Mouse (Mus musculus): ENCODE data around the gene Scamp1. TPM values are rescaled to one million over a fixed set of nuclear protein-coding genes. Genes with fewer than 3 reads are reported as not detected.
A peak's percentile ranks its signal among the peaks of the same experiment; 100 is the strongest.

The Scamp1 gene
- total RNA-seq, 1 experiment from 2014 or later, result 45.2 TPM

DNA sequence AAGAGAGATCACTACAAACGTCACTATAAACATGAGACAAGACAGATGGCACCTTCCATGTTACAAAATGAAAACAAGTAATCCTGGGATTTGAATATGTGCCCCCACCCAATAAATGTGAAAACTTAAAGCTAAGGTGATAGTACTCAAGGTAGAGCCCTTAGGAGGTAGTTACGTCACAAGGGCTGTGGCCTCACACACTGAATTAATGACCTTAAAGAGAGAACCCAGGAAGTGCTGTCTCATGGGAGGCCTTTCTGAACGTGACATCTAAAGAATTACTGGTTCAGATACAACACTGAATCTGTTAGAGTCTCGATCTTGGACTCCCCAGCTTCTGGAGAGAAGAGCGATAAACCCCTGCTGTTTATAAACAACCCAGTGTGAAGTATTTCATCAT, 6.2 kb downstream of the Scamp1 start:
- no peak for DNase-seq

DNA sequence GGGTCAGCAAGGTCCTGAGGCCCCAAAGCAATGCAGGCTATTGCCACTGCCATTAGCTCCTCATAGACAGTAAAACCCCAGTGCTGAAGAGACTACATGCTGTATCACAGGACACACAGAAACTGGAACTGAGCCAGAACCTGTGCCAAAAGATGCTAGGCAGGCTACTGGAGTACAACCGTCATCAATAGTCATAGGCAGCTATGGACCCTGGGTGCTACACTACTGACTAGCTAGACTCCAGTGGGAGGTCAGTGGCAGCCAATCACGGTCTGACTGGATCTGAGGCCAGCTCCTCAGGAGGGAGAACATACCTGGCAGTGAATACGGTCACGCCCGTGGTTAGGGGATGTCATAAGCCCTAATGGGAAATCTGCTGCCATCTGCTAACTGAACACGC, 14.4 kb downstream of the Scamp1 start:
- DNase-seq, result no peak

DNA sequence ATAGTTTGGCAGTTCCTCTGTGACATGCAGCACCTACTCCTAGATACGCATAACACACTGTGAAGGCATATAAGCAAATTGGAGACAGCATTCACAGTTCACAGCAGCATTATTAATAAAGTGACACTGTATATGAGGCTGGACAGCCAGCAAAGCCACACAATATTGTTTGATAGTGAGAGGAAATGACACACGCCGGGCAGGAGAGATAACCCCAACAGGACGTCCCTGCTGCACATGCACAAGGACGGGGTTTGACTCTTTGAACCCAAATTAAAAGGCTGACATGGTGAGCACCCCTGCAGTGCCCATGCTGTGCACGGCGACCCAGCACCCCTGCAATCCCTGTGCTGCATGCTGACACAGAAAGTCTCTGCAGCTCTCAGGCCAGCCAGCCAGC, 17.5 kb downstream of the Scamp1 start:
- no peak for DNase-seq

DNA sequence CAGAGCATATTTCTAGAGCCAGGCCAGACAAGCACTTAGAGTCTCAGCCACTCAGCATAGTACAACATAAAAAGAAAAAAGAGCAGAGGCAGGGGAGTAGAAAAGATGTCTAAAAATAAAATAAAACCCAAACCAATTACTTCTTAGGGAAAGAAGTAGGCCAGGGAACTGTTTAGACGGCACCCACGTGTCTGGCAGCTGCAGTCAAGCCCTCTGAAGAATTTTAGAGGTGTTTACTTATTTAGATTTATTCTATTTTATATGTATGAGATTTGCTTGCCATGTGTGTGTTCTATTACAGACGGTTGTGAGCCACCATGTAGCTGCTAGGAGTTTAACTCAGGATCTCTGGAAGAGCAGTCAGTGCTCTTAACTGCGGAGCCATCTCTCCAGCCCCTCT, 18.5 kb downstream of the Scamp1 start:
- DNase-seq, result no peak

DNA sequence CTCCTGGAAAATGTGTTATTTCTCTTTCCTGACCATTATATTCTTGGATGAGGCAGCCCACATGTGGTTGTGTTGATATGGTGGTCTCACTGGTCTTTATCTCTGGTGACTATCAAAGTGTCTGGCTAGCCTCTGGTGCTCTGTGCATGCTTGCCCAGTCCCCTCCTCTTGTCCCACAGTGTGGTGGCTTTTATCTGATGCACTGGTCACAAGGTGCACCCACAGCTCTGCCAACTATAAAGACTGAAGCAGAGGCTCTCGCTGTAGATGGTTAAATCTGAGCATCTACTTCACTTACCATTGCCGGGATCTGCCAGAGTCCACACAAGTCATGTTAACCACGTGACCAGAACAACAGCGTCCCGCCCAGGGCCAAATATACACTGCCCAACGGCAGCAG, 19.1 kb downstream of the Scamp1 start:
- DNase-seq, result no peak

DNA sequence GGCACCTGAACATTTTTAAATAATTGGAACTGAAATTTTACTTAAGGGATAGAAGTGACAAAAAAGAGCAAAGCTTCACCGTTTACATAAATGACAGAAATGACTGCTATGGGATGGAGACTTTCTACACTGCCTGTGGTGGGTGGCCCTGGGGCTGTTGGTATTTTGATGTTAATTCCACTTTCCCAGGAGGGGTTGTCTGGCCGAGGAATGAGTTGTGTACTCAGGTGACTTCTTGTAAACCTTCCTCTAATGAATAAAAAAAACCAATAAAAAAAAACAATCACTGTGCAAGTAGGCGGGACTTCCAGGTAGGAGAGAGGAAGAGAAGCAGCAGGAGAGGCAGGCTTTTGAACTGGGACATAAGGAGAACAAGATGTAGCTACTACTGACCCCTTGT, 20.4 kb downstream of the Scamp1 start:
- DNase-seq, result no peak

DNA sequence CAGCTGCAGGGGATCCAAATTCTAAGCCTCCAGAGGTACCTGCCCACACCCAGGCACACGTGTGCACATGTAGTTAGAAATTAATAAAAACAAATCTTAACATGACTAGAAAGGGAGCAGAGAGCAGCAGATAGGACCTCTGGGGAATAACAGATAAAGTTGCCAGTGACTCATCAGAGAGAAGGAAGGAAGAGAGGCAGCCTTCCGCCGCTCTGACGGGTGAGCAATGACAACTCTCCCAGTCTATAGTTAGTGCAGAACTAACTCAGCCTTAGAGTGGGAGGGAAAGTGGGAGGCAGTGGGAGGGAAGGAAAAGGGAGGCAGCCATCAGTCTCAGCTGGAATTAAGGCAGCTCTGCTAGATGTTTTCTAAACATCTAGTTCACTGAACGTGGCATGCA, 21.7 kb downstream of the Scamp1 start:
- peak; percentile 39 for DNase-seq

DNA sequence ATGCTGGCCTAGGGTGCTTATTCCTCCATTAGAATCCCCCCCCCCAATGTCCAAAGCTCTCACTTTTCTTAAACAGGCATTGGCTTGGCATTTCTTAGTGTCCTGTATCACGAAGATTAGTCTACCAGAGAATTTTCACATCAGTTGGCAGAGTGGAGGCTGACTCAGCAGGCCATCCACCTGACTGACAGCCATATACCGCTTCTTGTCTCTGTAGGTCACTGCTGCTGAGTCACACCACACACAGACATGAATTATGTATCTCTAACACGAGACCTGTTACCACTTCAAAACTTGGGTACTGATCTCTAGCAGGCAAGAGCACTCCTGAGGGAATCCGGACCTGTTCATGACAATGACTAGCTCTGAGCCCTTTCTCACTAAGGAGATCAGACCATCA, 23.1 kb downstream of the Scamp1 start:
- peak; percentile 73 for DNase-seq

DNA sequence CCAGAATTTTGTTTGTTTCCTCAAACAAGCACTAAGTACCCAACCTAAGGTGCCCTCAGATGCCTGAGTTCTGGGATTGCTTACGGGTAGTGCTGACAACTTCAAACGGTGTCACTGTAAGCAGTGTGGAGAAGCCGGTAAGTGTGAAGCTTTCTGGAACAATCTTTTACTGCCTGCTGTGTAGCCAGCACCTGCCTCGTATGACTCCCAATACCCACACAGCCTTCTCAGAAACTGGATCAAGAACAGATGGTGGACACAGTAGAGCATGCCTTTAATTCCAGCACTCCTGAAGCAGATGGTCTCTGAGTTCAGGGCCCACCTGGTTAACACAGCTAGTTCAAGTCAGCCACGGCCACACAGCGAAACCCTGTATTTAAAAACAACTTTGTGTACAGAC, 24.0 kb downstream of the Scamp1 start:
- no peak for DNase-seq

DNA sequence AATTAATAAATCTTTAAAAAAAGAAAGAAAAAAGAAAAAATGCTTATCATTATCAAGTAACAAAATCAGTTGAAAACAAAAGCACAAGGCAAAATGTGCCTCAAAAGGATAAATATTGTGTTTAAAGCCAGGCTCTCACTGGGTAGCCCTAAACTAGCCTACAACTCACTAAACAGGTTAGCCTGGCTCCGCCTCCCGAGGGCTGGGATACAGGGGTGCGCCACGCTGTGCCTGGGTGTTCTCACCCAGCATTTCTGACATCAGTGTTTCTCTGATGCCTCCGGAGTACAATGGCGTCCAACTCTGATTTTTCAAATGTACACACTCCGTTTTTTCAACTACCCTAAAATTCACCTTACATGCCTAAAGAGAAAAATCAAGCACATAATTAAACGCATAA, 24.7 kb downstream of the Scamp1 start:
- DNase-seq, result no peak

DNA sequence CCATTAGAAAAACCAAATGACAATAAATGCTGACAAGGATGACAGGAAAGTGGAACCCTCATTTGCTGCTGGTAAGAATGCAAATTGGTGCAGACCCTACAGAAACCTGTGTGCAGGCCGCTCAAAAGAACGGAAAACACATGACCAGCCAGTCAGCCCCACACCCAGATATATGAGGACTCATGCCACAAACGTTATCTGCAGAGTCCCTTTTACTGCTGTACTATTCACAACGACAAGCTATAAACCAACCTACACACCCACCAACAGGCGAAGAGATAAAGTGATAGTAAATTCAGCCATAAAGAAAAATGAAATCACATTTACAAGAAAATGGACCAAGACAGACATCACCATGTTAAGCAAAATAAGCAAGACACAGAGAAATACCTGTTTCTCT, 26.4 kb downstream of the Scamp1 start:
- no peak for DNase-seq

DNA sequence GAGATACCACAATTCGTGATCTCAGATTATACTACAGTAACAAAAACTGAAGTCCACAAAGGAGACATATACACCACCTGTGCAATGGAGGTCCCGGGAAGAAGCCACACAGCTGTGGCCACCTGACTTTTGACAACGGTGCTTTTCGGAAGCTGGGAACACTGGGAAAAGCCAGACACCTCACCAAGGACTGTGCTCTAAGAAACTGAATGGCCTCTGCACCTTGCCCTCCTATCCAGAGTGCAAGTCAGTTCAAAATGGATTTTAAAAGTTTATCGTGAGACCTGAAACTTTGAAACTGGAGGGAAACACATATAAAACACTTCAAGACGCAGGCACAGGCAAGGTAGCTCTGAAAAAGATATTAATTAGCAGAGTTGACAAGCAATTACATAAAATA, 27.1 kb downstream of the Scamp1 start:
- DNase-seq, result no peak

DNA sequence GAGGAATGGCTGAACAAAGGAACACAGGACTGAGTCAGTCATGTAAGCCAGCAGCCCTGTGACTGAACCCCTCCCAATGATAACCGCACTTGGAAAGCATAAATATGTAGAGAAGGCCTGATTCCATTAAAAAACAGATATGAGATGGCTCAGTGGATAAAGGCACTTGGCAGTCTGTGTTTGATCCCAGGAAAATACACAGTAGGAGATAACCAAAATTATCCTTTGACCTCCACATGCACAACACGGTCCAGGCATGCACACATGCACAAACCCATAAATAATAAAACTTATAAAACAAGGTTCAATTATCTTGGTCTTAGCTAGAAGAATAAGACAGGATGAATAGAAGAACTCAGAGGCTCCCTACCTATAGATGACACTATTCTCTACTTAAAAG, 27.9 kb downstream of the Scamp1 start:
- DNase-seq, result no peak

DNA sequence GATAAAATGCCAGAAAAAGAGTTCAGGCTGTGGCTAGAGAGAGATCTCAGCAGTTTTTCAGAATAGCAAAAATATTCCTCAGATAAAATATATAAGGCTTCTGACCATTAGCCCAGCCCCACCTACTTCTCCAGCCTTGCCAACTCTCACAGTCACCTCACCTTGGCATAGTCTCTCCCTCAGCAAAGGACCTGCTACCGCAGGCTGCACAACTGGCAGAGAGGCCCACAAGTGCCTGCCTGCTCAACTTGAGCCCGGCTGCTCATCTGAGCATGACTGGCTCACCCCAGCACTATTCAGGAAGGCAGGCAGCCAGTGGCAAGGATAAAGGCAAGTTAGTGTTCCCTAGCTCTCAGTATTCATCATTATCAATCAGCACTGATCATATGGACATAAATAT, 30.5 kb downstream of the Scamp1 start:
- no peak for DNase-seq

DNA sequence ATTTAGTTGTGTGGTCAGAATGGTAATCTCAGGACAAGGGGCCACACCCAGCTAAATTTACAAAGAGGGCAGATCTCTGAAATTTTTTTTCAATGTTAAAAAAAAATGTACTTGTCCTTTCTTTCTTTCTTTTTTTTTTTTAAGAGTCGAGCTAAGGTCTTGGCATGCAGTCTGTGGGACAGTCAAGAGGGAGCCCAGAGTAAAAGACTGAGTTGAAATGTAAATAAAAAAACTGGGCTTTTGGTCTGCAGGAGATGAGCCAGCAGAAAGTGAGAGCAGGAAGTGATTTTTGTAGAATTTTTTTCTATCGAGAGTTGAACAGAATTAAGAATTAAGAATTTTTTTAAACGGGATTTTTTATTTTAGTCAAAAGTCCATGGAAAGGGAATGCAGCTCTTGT, 31.4 kb downstream of the Scamp1 start:
- DNase-seq, result no peak

DNA sequence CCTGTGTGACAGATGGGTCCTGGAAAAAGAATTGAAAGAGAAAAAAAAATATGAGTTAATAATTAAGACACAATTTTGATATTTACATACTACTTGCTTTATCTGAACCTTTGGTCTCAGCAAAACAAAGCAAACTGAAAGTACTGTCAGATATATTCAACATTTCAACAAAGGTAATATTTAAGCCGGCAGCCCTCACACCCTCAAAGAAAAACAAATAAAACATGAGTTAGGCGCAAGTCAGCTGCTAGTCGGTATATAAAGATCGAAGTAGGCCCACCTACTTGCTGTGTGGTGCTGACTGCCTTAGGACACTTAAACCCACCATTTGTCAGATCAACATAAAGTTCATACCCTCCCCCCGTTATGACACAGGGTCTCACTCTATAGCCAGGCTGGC, 32.6 kb downstream of the Scamp1 start:
- DNase-seq, result no peak

DNA sequence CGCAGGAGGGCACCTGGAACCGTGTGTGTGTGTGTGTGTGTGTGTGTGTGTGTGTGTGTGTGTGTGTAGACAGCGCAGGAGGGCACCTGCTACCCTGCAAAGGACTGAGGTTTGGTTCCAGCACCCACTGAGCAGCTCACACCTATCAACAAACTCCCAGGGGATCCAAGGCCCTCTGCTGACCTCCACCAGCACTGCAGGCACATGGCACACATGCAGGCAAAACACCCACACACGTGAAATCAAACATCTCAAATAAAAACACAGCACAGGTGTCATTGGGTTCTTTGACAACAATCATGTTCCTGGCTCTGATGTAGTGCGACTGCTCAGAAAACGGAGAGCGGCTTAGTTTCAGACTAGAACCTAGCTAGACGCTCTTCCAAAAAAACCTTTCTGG, 34.9 kb downstream of the Scamp1 start:
- no peak for DNase-seq

DNA sequence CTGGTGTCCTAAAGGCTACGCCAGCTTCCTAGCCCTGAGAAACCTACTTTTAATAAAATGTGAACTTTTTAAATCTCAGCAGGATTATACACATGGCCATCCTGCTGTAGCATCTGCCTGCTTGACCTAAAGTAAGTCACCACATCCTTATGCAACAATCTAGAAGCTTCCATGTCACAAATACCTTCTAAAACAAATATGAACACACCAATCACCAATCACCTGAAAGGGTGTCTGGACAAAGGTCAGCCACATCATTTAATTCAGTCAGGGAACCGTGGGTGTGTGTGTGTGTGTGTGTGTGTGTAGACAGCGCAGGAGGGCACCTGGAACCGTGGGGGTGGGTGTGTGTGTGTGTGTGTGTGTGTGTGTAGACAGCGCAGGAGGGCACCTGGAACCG, 35.5 kb downstream of the Scamp1 start:
- no peak for DNase-seq

DNA sequence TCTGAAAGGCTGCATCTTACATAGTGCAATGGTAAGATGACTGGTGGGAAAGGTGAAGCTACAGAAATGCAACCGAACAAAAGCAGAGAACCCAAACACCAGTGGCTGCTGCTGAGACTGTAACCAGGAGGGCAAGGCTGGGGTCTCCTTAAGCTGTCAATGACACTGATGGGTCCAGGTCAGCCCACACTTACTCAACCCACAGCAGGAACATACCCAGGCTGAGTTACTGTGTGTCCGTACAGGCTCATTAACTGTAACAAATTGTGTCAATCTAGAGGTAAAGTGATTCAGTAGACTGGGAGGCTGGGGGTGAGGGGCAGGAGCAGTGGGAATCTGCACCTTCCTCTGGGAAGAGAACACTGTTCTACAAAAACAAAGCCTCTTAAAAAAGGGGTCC, 42.8 kb downstream of the Scamp1 start:
- DNase-seq, result no peak

DNA sequence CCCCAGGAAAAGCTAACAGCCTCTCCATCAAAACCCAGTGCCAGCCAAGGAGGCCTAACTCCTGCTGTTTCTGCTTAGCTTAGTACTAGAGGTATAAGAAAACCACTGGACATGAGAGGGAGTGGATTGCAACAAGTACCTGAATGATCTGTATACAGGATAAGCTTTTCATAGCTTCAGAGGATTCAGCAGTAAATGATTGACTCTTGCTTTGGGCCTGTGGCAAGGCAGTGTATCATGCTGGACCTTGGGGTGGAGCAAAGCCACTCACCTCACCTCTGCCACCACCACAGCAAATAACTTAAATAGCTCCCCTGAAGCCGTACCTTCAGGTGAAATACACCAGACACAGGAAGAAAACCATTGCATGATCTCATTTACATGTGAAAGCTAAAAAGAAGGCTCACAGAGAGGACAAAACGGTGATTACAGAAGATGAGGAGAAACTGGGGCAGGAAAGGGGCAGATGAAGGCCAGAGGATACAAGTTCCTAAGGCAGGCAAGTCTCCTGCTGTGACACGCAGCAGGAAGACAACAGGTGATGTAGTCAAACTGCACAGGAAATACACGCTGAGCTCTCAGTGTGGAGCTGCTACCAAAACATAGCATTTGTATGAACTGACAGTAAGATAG, 43.6 kb downstream of the Scamp1 start:
- DNase-seq, result no peak

DNA sequence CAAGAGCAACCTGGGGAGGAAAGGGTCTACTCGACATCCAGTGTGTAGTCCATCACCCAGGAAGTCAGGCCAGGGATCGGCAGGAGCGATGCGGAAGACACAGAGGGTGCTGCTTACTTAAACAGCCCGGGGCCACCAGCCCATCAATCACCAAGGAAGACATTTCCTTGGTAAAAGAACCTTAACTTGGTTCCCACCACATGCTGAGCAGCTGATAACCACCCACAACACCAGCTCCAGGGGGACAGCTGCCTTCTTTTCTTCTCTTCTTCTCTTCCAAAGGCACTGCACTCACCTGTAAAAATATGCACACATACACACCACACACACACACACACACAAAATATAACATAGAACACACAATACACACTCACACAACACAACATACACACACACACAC, 44.8 kb downstream of the Scamp1 start:
- DNase-seq, result no peak

DNA sequence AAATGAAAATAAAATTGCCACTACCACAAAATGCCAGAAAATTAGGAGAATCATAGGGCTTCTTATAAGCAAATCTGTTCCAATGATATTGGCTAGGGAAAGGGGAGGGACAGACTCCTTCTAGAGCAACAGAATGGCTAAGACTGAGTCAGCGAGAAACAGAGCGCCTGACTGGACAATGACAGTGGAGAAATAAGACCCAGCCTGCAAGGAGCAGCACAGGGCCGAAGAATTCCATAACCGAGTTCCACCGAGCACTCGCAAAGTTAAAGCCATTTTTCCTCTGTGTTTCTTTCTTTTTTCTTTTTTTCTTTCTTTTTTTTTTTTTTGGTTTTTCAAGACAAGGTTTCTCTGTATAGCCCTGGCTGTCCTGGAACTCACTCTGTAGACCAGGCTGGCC, 45.5 kb downstream of the Scamp1 start:
- DNase-seq, result peak; percentile 25

DNA sequence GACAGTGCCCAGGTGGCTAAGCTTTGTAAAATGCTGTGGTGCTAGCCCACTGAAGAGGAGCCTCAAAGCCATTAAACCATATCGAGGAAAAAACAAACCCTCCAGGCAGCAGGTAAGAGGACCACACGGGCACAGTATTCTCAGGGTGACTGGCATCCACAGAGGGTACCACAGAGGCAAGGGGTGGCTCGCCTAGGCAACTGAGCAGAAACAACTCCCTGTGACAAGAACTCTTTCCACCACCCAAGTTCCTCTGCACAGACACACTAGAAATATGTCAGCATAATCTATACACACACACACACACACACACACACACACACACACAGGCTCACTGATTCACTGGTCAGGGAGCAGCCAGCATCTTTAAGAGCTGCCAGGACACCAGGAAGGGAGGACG, 46.2 kb downstream of the Scamp1 start:
- no peak for DNase-seq

DNA sequence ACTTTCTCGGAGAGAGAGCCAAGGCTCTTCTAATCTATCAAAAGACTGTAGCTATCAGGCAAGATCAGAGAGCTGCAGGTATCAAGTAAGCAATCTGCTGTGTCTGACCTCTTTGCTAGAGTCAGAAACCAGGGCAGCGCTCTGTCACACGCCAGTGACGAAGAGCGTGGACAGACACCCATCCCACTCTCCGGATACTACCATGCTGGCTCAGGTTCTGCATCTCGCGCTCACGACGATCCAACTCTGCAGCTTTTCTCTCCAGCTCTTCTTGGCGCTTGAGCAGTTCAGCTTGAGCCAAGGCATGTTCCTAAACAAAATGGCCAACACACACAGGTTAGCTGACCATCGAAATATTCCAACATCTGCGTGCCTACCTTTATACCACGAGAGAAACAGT, 53.8 kb downstream of the Scamp1 start:
- no peak for DNase-seq

Data from adrenal gland, postnatal 14 days (tissue).